Mouse (Mus musculus) monocyte, adult 2 months (primary cell): Measurements from ENCODE around the gene Espn.

Experiments used
- DNase-seq, 2 experiments: peaks; one replicate each; pipeline ENCODE4 v3.0.0; 2022; ENCODE audit warnings: low spot score in 2 of 2, low read depth in 1 of 2

Espn gene

DNA sequence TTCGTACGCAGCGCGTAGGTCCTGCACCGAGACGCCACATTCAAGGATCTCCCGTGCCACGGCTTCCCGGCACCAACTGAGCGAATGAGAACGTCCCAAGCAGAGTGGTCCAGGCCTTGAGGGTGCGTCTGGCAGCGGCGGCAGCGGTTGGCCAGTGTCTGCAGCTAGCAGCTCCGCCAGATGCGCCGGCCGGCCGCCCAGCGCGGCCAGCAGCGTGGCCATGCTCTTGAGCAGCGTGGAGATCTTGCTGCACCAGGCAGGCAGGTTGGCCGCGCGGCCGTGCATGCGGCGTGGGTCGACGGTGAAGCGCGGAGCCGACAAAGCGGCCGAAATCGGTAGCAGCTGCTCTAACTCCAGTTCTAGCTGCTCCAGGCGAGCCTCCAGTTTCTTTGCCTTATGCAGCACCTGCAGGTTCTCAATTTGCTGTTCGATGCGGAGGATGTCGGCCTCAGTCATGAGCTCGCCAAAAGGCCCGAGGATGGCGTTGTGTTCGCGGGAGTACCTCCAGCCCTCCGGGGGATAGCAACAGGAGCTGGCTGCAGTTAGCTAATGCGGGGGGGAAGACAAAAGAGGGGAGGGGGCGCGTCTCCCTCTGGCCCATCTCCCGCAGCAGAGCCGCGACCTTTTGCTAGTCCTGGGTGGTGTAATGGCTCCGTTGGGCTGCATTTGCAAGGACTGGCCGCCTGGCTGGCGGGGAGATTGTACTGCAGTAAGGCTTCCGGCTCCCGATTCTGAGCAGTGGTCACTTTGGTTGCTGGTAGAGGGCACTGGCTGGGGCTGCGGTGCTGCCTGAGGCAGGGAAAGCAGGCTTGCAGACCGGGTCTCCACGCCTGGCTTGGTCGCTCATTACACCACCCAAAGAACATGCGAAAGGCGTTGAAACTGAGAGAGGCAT, 25.9 kb downstream of the Espn start:
- no peak for DNase-seq

DNA sequence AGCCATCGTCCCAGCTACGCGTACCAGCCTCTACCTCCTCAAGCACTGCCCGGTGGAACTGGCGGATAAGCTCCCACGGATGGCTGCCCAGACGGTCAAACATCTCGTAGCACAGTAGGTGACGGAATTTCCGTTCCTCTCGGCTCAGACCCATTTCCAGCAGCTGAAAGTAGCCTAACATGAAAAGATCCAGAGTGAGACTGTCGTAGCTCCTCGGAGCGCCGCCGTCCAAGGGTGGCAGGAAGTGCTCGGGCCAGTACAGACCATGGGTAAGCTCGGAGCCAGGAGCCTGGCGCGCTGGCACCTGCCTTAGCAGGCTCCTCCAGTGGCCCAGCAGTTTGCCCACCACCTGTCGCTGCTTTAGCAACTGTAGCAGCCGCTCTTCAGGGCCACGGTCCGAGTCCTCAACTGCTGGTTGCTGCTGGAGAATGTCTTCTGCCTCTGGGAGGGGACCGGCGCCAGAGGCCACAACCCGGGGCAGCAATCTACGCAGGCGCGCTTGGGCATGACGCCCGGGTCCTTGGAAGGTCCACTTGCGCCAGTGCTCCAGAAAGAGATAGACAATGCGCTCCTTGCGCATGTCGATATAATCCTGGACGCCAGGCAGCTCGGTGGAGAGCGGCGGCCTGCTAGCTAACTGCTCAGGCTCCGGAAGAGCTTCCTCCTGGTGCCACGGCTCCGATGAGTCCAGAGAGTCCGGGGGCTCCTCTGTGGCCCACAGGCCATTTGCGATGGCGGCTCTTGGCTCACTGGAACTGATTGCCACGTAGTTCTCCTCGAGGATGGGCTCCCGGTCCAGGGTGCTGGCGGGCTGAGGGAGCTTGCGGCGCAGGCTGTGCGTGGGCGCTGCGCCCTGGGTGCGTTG, 26.8 kb downstream of the Espn start:
- no peak for DNase-seq

DNA sequence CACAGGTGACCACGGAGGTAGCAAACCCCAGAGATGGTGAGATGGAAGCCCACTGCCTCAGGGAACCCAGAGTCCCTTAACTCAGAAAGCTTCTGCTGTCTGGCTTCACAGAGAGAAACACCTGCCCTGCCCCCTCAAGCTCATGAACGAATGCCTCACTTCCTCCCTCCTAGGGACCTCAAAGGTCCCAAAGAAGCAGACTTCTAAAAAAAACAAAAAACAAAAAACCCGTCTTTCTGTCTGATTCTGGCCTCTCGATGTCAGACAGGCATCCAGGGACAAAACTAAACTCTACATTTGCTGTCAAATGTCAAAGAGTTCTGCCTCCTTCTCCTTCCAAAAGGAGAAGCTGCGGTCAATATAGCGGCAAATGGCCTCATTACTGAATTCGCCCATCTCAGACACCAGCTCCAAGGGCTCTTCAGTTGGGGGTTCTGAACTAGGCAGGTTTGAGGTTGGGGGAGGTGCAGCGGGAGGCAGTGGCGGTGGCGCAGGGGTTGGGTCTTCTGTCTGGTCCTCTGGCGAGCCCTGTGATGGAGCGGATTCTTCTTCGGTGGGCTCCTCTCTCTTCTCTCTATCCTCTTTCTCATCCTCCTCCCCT, 27.7 kb downstream of the Espn start:
- DNase-seq = no peak

DNA sequence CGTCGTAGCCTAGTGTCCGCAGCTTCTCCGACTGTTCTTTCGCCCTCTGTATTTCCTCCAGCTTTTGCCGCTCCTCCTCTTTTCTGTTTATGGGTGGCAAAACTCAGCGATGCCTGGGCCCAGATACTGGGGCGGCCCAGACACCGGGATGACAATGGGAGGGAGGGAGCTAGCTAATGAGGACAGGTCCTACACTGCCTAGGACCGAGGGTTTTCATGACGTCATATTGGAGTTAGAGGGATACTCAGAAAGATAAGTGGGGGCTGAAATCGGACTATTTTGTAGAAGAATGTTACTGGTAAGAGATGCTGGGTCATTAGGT, 31.0 kb downstream of the Espn start:
- no peak for DNase-seq

DNA sequence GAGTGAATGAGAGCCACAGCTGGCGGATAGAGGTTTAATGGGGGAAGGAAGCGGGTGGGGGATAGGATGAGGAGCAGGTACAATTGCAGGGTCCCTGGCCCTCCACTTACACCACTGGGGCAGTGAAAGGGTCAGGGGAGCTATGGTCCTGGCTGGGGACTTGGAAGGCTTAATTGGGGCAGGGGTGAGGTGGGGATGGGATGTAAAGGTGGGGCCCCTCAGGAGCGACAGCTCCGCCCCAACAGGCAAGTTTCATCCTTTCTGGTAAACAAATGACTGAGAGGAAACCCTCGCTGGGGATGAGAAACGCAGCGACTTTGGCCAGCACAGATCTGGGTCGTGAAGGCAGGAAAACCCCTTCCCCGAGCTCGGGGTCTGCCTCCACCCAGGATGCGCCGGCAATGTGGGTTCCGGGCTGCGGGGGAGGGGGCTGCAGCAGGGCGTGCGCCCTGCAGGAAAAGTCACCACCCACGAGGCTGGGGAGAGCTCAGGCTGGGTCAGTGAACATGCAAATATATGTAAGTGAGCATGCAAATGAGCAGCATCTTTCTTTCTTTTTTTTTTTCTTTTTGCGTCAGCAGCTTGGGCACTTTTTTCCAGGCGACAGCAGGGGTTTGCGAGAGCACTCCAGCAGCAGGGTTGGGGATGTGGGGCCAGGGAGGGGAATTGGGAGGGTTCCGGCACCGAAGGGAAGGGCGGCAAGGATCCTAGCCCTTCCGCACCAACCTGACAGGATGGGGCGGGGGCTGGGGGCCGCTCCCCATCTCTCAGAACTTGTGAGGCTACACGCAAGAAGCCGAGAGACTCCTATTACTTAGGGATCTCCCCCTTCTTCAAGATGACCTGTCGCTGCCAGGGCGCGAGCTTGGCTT, 31.6 kb downstream of the Espn start:
- no peak for DNase-seq

DNA sequence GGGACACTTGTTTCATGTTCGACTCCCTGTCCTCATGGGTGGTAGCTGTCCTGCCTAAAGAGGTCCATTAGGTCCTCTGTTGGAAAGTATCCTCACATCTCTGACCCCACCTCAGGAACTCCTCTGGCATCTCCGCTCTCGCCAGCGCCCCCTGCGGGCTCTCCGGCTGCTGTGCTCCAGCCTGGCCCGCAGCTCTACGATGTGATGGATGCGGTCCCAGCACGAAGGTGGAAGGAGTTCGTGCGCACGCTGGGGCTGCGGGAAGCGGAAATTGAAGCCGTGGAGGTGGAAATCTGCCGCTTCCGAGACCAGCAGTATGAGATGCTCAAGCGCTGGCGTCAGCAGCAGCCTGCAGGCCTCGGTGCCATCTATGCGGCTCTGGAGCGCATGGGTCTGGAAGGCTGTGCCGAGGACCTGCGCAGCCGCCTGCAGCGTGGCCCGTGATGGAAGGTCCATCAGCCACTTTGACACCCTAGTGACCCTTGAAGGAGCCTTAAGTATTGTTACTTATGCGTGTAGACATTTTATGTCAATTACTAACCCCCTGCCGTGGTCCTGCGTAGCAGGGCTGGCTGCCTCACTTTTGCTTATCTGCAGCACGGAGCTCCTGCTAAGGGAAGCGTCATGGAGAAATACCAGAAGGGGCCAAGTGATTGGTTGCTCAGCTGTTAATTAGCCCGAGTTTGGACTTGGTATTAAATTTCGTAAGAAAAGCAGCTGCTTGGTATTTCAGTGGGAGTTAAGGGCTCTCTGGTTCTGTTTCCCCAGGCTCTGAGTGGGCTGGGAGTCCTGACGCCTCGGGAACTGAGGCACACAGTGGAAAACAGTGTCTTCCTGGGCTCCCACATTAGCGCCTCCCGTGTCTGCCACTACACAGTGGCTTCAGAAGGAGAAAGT, 32.5 kb downstream of the Espn start:
- no peak for DNase-seq

DNA sequence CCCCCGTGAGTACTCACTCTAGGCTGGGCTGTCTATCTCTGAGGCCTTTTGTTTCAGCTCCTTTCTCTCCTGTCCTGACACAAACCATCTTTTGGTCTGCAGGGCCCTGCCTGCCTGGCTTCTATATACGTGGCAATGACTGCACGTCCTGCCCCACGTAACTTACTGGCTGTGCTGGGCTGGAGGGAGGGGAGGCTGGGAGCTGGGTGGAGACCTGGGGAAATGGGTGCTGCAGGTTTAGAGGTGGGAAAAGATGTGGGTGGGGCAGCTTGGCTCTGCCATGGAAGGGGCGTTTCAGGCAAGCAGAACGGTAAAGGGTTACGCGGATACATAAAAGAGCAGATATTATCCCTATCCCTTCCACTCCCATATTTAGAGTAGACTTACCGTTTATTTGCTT, 34.6 kb downstream of the Espn start:
- DNase-seq = no peak

DNA sequence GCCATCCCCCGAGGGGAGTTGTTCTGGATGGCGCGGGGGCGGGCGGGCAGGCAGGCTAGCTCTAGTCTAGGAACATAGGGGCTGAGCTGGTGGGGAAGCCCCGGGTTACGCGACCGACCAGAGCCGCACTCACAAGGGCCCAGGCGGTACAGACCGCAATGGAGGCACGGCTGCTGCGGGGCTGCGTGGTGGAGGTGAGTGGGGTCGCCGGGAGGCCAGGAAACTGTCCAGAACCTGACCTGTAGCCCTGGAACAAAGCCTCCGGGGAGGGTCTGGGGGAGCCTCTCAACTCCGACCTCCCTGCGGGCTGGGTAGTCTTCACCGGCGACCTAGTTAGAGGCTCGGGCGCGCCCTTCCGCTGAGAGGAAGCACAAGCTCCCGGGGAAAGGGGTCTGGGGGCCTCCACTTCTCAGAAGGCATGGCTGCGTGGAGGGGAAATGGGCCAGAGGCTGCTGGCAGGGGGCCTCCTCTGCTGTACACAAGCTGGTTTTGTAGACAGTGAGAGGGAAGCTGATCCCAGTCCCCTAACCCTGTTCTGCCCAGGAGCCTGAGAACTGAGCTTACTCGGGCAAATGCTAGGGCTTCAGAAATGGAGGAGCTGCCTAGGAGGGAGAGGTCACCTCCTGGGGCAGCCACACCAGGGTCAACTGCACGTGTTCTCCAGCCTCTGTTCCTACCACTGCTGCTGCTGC, 36.1 kb downstream of the Espn start, which contains the start of gene Tnfrsf25:
Tnfrsf25 (plus strand) TSS at position 14 of the 692 bp plus-strand sequence.
- no peak for DNase-seq

DNA sequence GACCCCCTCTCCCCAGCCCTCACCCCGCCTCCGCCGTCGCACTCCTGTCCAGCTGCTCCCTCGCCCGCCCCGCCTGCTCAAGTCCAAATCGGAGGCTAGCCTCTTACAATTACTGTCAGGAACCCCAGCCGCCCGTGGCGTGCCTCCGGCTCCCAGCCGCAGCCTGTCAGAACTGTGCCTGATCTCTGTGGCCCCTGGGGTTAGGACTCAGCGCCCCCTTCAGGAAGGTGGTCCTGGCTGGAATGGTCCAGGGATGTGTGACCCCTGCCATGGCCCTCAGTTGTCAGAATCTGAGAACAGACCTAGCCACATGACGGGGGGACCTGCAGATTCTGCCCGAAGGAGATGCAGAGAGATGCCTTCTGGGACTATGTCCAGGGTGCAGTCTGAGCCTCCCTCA, 38.1 kb downstream of the Espn start:
- no peak for DNase-seq

DNA sequence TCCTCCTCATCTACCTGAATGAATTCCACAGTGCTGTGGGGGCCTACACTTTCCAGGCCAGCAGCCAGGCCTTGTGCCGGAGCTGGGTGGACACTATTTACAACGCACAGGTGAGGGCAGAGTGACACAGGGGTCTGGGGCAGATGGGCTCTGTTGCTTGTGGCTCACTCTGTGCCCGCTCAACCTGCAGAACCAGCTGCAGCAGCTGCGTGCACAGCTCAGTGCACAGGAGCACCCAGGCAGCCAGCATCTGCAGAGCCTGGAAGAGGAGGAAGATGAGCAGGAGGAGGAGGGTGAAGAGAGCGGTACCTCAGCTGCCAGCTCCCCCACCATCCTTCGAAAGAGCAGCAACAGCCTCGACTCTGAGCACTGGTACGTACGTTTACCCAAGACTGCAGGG, 39.8 kb downstream of the Espn start:
- no peak for DNase-seq

DNA sequence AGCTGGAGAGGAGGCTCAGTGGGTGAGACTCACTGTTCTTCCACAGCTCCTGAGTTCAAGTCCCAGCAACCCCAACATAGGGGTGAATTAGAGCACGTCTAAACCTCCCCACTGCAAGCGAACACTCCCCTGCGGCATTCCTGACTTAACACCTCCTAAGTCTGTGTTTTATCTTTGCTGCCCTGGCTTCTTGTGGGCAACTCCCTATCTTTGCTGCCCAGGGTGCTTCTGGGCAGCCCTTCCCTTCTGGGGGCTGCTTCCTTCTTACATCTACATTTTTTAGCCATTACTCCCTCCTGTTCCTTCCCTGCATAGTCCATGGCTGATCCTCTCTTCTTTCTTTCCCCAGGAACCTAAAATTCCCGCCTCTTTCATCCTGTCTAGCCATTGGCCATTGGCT, 41.5 kb downstream of the Espn start:
- no peak for DNase-seq

DNA sequence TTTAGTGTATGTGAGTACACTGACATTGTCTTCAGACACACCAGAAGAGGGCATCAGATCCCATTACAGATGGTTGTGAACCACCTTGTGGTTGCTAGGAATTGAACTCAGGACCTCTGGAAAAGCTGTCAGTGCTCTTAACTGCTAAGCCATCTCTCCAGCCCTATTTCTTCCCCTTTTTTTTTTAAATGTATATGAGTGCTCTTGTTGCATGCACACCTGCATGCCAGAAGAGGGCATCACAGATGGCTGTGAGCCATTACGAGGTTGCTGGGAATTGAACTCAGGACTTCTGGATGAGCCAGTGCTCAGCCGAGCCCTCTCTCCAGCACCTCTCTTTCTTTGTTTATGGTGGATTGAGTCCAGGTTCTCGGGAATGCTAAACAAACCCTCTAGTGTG, 42.7 kb downstream of the Espn start:
- no peak for DNase-seq

DNA sequence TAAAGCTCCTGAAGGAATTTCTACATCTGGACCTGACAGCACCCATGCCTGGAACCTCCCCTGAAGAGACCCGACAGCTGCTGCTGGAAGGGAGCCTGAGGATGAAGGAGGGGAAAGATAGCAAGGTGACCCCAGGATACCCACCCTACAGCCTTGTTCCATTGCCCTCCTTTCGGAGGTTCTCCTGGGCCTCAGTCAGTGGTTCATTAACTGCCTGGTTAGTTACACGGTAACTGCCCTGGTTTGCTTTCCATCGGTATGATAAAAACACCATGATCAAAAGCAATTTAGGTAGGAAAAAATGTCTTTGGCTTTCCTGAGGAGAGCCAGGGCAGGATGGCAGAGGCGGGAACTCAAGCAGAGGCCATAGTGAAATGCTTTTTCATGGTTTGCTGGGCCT, 43.5 kb downstream of the Espn start:
- no peak for DNase-seq

DNA sequence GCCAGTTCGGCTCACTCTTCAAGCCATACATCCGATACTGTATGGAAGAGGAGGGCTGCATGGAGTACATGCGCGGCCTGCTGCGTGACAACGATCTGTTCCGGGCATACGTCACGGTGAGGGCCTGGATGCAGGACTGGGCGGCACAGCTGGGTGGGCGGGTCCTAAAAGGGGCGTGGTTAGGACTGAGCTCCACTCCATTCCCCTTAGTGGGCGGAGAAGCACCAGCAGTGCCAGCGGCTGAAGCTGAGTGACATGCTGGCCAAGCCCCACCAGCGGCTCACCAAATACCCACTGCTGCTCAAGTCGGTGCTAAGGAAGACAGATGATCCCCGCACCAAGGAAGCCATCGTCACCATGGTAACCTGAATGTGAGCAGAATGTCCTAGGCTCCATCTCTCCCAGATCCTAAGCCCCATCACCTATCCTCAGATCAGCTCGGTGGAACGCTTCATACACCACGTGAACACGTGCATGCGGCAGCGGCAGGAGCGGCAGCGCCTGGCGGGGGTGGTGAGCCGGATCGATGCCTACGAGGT, 44.1 kb downstream of the Espn start:
- DNase-seq = no peak

DNA sequence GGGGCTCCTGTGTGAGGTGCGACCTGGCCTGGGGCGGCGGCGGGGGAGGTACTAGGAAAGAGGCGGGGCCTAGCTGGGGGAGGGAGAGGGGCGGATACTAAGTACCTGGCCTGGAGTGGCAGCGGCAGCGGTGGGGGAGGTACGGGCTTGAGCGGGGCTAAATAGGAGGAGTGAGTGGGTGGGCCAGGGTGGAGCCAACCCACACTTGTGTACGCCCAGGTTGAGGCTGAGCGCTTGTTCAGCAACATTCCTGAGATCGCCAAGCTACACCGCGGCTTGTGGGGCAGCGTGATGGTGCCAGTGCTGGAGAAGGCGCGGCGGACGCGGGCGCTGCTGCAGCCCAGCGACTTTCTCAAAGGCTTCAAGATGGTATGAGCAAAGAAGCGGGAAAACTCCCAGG, 44.7 kb downstream of the Espn start:
- DNase-seq = no peak

DNA sequence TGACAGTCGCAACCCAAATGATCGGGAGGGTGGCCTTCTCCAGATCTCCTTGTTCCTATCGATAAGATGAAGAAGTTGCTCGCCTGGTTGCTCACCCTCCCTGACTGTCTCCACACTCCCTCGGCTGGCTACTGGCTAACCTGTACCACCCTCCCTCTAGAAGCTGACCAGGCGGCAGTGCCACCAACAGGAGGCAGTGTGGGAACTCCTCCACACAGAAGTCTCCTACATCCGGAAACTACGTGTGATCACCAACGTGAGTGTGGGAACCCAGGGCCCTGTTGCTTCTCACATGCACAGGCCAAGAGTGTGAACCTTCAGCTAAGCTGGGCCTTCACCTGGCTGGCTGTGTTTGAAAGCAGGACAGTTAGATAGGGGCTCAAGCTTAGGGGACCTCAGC, 45.4 kb downstream of the Espn start:
- no peak for DNase-seq

DNA sequence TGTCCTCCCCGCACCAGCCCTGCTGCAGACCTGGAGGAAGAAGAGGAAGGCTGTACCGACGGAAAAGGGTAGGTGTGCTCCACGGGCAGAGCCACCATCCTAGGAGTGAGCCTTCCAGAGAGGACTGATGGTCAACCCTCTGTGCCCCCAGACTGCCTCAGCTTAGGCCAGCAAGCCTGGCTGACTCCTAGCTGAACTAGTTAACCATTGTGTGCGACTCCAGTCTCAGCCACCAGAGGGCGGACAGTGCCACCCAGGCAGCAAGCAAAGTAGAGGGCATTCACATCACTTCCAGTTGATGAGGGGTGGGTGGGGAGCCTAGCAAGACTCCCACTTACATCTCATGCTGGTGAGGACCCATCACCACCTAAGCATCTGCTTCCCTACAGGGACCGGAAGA, 49.1 kb downstream of the Espn start:
- peak in 1 of 2 experiments; percentile 51 for DNase-seq

DNA sequence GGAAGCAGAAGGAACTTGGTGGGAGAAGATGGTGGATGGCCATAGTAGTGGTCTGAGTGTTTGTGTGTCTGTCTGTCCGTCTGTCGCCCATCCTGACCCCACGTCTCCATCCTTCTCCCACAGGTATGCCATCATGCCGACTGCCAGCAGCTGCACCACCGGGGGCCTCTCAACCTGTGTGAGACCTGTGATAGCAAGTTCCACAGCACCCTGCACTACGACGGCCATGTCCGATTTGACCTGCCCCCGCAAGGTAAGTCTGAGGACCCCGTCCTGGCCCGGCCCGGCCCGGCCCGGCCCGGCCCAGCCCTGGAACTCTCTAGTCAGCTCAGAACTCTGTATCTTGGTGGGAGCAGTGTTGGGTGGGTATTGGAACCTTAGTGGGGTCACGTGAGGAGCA, 50.2 kb downstream of the Espn start:
- DNase-seq = no peak

DNA sequence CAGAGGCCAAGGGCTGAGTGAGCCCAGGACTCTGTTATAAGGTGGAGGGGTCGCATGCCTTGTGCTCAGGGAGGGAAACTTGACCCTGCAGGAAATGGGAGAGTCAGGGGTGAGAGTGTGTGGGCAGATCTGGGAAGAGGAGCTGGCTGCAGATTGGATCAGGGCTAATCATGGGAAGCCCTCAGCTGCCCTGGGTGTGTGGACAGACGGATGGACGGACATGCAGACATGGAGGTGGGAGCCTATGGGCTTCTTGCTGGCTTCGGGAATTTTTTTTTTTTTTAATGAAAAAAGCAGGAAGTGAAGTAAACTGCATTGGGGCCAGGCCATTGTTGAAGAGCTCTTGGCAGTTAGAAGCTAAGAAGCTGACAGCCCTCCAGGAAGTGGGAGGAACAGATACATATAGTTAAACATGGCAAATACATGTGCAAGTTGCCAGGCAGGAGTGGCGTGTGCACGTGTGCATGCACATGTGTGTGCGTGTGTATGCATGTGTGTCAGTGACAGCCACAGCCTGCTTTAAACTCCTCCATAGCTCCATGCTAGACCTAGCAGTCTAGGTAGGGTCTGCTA, 51.0 kb downstream of the Espn start:
- no peak for DNase-seq
